Mouse (Mus musculus) brain, embryonic 18.5 days (tissue): ENCODE measurements around the gene Rpl9-ps6.
A peak's percentile ranks its signal among the peaks of the same experiment; 100 is the strongest.
"Not testable (repeated sequence)": the region's sequence is repeated elsewhere in the genome, so short reads cannot be mapped to it uniquely, and the experiment has no call there.

ENCODE experiments used
- DNase-seq: peaks from one replicate; pipeline ENCODE4 v3.0.0-alpha.2; 2012; ENCODE audit warnings: low read depth, low spot score

Rpl9-ps6 gene

DNA sequence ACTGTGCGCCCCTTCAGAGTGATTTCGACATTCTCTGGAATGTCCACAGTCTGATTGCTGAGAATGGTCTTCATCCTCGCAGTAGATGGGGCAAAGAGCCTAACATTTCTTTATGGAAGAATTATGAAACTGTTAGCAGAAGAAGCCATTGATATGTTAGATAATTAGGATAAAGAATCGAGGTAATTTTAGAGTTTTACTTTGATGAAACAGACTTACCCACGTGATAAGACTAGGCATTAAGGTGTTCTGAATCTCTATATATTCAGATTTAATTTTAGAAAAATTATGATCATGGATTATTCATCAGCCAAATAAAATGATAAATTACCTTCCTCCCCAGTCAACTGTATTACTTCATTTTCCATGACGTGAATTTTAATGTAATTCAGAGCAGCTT lies at the start of gene Rpl9-ps6:
Gene Rpl9-ps6, minus strand, starts transcription at position 101 of the 400 bp plus-strand sequence.
- DNase-seq: no peak

DNA sequence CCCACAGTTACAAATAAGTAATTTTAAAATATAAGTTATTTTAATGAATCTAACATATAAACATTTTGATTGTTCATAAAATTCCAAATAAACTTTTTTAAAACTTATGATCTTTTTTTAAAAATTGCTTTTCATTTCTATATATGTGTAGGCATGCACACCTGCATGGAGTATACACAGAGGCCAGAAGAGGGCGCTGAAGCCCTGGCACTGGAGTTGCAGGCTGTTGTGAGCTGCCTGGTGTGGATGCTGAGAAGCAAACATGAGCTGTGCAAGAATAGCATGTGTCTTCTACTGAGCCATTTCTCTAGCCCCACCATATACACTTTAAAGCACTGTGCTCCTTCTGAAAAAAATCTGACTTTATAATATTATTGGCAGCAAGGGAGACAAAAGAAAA lies 46.1 kb upstream of the Rpl9-ps6 start:
- DNase-seq: no peak

DNA sequence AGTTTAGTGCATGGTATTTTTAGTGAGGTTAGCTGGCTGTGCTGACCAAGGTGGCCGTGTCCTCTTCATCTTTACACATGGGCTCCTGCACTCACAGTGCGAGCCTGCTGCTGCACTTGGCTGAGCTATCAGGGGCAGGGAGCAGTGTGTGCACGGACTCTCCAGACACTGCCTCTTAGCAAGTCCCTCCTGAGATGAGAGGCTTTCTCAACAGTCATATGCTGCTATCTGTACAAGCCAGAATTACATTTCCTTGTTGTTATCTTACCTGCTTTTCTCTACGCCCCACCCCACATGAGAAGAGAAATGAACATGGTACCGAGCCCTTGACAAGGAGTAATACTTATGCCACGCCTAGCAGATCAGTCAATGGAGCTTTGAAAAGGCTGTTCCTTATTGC lies 44.6 kb upstream of the Rpl9-ps6 start:
- DNase-seq: no peak

DNA sequence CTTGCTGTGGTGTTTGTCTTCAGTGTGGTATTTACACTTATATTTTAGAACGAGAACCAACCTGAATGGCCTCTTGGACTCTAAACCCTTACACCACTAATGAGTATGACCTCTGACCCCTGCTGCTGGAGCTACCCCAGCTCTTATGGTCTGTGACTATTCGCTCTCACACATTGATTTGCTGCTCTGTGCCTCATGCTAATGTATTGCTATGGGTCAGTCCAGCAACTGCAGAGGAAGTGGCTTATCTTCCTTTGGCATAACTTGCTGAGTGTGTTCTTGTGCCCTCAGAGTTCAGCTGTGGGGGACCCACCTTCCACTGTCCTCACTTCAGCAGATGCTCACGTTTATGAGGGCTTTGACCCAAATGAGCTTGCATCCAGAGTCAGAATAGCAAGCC lies 43.9 kb upstream of the Rpl9-ps6 start:
- no peak for DNase-seq

DNA sequence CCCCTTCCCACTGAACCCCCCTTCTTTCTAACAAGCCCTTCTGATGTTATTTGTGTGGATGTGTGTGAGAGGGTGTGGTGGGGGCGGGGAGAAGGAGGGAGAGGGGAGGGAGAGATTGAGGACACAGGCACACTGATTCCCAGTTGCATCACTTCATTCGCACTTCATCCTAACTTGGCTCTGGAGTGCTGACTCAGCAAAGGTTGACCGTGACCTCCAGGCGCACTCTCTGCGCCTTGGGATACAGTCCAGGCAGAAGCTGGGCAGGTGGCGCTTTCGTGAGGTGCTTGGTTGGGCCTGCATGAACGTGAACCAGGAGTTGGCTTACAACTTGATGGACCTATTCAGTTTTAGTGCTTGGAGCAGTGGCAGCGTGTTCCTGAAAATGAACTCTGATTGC lies 41.1 kb upstream of the Rpl9-ps6 start:
- no peak for DNase-seq

DNA sequence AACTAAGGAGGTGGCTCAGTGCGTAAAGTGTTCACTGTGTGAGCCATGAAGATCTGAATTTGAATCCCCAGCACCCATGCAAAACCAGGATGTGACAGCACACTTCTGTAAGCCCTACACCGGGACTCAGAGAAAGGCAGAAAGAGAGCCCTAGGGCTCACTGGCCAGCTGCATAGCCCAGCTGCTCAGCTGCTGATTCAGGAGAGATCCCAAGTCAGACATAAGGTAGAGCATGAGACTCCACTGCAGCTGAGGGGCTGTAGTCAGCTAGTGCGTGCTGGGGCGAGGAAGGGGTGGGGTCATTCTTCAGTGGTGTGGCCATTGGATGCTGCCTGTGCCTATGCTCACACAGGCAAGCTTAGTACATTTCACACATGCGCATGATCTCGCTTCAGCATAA lies 40.7 kb upstream of the Rpl9-ps6 start:
- no peak for DNase-seq

DNA sequence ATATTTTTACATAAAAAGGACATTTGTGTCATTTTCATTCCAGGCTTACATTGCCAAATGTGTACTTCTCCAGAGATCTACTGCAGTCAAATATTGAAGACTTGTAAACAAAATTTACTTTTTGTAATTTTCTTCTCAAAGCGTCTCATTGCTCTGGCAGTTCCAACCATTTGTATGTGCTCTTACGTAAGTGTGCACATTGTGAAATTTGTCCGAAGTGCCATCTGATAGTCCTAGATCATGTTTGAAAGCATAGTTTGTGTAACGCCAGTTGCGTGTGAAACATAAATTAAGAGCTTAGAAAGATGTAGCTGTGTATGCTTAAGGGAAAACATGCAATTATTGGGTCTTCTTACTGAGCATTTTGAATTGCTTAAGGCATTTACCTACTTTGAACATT lies 40.1 kb upstream of the Rpl9-ps6 start:
- DNase-seq: no peak

DNA sequence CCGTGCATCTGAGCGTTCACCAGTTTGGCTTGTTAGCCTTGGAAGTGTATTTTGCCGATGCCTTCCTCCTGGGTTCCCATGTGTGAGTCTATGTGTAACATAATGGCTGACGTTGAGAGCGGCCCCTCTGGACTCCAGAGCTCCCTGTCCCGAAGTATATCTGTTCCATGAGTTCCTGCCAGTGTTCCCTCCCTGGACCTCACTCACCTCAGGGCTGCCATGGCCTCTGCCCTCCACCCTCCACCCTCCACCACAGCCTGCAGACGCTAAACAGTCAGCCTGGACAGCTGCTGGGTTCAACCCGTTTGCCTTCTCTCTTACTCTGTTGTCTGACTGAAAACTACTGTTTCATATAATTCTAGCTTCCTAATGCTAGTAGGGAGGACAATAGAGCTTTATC lies 39.7 kb upstream of the Rpl9-ps6 start:
- no peak for DNase-seq

DNA sequence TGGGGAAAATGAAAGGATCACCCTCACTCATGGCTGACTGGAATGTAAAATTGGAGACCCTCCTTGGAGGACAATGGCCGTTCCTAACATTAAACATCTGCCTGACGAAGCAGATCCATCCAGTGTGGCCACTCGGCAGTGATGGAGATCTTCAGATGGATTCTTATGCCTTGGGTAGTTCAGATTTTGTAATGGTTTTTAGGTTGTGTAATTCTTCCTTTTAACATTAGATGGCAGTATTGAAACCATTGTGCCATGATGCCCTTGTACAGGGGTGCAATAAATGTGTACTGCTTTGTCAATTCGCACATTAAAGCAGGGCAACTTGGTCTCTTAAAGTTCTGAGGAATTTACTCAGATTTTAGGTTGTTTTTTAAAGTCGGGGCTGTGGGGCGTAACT lies 35.0 kb upstream of the Rpl9-ps6 start:
- DNase-seq: no peak

DNA sequence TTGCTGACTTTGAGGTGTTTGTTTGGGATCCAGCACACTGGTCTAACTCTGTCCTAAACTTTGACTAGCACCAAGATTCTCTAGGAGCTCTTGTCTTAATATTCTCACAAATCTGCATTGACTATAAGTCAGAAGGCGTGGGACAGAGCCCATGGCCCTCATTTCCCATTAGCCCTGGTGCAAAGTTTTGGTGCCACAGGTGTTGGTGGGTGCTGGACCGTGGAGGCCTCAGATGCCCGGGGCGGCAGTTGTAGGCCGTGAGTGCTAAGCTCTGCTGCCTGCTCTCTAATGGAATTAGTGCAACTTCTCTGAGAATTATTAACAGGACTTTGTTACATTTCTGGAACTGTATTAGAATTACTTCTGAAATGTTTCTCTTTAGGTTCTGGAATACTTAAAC lies 31.6 kb upstream of the Rpl9-ps6 start:
- no peak for DNase-seq

DNA sequence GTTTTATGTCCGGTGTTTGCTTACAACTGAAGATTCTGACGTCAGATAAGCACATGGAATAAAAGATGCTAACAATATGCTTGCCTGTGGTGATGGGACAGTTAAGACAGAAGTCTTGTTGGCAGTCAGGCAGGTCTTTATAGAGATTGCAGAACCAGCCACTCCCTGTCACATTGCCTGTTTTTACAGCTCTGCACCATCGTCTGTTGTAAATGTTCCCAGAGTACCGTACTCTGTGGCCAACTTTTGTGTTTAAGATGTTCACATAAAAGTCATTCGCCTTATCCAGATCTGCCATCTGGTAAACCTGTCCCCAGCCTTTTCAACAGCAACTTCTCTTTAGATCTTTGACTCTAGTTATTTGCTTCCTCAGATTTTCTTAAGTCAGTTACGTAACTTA lies 31.0 kb upstream of the Rpl9-ps6 start:
- DNase-seq: no peak

DNA sequence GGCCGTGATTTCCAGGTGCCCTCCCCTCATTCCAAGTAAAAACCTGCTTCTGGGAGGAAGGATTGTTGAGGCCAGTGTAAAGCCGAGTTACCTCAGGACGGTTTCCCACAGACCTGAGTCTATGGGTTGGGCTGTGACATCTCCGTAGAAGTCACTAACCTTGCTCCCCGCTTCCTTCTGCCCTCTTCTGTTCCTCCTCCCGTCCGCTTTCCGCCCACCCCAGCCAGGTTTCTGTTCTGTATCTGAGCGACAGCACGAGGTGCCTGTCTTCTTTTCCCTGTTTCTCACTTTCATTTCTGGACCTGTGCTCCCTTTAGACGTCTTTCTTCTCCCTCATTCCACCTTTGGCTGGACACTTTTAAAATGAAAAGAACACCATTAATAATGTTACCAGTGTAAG lies 28.7 kb upstream of the Rpl9-ps6 start:
- no peak for DNase-seq

DNA sequence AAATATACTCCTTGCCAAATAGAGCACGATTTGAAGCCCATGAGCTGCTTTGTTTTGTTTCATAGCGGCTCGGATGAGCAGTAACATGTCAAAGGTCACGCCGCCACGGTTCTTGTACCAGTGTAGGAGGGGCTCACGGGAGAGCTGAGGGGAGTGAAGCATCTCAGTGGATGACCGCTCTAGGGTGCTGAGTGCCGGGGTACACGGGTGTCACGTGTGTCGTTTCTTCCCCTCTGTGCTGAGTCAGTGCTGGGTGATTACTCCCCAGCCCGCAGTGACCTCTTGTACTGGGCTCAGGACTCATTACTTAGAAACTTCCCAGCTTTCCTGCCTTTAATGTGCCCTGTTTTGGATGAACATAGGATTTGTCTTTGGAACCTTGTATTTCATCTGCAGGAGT lies 28.2 kb upstream of the Rpl9-ps6 start:
- no peak for DNase-seq

DNA sequence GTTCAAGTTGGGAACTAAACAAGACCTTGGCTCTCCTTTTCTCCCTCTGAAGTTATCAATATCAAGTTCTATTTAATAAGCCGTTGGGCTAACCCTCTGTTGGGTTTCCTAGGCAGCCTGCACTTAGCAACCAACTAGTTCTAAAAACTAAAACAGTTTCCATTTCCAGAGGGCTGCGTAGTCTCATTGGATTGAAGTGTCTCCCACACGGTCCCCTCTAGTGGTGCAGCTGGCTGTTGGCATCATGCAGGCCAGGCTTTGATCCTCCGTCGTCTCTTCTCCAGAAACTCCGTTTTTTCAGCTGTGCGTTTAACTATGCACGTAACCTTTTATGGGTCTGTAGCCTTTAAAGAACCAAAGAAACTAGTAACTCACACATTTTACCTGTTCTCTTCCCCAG lies 27.1 kb upstream of the Rpl9-ps6 start:
- no peak for DNase-seq

DNA sequence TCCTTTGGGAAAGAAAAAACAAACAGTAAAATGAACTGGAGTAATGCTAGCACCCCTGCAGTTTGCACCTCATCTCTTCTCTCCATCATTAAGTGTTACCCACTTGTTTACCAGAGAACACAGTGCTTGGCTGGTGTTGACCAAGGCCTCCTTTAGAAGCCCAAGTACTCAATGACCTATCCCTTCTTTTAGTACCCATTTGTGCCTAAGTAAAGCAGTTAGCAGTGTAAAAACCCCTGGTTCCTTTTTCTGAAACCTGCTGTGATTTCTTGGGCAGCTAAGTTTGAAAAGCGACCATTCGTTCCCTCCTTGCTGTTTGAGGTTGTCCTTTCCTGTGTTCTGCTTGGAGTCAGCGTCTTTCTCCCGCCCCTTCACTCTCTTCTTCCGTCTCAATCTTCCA lies 26.6 kb upstream of the Rpl9-ps6 start:
- no peak for DNase-seq

DNA sequence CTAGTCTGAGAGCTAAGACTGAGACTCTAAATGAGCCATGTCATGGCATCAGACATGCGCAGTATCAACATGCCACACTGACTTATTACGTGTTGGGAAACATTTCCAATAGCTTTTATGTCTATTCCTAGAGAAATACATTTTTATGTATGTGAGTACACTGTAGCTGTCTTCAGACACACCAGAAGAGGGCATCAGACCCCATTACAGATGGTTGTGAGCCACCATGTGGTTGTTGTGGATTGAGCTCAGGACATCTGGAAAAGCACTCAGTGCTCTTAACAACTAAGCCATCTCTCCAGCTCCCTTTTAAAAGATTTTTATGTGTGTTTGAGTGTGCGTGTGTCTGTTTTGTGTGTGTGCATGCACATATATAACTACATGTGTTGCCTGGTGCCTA lies 26.0 kb upstream of the Rpl9-ps6 start:
- DNase-seq: no peak

DNA sequence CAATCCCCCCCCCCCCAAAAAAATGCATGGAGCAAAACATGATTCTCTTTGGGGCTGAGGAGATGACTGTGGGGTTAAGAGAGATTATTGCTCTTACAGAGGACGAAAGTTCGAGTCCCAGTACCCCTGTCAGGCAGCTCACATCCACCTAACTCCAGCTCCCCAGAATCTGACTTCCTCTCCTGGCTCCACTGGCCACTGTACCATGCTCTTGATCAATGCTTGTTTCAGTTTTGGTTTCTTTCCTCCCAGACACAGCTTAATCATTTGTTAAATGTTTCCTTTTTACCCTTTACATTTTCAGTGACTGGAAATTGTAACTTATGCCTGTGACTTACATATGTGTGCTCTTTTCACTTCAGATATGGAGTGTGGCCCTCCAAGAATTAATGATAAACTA lies 24.6 kb upstream of the Rpl9-ps6 start:
- DNase-seq: no peak

DNA sequence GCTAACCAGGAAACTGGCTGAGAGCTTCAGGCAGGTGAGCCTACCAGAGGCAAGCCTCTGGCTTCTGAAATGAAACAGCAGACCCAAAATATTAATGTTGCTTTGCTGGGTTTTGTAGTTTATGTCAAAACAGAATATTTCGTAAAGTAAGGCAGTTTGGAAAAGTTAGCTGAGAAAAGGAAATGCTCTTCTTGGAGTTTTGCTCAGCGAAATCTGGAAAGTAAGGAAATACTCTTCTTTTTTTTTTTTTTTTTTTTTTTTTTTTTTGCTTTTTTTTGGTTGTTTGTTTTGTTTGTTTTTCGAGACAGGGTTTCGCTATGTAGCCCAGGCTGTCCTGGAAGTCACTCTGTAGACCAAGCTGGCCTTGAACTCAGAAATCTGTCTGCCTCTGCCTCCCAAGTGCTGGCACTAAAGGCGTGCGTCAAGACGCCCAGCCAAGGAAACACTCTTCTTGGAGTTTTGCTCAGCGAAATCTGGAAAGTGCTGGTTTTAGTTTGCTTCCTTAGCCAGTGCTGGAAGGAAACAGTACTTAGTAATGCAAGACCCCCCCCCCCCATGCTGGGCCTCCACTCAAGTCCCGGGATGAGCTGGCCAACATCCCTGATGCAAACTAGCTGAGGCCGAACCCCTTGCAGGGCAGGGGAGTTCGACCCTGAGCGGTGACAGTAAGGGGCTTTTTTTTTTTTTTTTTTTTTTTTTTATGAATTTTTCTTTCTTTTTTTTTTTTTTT lies 23.0 kb upstream of the Rpl9-ps6 start:
- DNase-seq: no peak

DNA sequence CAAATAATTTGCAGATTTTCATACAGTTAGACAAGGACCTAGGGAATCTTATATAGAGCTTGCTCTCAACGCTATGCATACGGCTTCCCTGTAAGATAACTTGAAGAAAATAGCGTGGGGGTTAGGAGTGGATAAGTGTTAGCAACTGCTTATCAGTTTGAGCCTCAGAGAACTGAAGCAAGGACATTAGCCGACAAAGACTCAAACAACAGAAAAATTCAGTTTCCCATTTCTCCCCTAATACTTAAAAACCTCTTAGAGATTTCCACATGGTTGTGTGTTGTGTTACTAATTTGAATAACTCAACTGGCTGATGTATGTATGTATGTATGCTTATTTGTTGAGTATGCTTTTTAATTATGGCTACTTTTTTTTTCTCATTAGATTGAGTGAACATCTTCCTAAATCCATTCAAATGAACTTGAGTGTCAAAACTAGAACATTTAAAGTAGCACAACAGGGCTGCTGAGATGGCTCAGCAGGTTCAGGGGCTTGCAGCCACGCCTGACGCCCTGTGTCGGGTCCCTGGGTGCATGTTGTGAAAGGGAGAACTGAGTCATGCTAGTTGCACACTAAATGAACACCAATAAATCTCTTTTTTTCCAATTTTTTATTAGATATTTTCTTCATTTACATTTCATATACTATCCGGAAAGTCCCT lies 21.3 kb upstream of the Rpl9-ps6 start:
- DNase-seq: no peak

DNA sequence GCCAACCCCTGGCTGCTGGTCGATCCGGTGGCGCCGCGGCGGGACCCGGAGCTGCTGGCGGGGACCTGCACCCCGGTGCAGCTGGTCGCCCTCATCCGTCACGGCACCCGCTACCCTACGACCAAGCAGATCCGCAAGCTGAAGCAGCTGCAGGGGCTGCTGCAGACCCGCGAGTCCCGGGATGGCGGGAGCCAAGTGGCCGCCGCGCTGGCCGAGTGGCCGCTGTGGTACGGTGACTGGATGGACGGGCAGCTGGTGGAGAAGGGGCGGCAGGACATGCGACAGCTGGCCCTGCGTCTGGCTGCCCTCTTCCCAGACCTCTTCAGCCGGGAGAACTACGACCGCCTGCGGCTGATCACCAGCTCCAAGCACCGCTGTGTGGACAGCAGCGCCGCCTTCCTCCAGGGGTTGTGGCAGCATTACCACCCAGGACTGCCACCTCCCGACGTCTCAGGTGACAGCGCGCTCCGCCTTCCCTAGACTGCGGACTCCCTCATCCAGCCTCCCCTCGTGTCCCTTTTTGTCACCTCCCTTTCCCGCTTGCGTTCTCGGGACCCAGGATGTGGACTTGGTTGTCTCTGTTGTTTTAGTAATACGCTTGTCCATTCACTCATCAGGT lies 19.8 kb upstream of the Rpl9-ps6 start:
- DNase-seq: not testable (repeated sequence)

DNA sequence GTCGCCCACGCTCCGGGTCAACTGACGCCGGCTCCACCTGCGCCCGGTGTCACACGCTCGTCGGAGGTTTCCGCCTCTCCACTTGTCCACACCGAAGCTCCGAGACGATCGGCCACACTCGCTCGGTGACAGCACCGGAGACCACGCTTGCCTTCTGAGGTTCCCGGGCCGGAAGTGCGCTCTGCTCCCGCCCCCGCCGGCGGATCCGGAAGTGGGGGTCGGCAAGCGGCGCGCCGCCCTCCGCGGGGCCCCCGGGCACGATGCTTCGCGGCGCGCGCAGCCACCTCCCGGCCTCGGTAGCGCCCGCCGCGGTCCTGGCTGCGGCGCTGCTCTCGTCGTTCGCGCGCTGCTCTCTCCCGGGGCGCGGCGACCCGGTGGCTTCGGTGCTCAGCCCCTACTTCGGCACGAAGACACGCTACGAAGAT lies 19.3 kb upstream of the Rpl9-ps6 start, which contains the start of gene Minpp1:
Gene Minpp1, plus strand, starts transcription at position 89 of the 425 bp plus-strand sequence.
- peak; percentile 57 for DNase-seq

DNA sequence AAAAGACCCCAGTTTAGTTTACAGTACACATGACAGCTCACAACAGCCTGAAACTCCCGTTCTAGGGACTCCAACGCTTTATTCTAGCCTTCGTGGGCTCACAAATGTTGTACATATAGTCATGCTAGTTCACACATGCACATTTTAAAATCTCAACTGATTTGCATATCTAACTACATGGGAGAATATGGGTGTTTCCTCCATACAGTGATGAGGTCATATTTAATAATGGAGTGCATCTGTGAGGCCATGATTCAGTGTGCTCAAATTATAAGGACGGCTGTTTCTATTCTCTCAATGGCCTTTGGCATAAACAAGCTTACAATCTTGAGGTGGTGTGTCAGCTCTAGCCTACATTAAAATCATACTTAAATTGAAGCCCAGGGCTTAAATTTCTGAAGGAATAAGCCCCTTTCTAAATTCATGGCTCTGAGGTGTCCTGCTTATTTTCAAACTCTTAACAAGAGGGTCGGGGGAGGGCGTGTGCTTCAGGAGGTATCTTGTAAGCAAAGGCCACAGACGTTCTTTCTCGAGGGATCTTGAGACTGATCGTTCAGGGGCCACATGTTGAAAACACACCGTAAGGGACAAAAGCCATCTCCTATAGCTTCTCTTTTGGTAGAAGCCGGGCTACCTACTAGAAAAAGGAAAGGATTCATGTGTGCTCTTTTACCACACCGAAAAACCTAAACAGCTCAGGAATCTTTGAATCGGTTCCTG lies 18.7 kb upstream of the Rpl9-ps6 start:
- no peak for DNase-seq
